Mouse (Mus musculus) lung, postnatal 0 days (tissue): ENCODE measurements at regions not wholly inside any gene's neighbourhood (a gene's known extent, or its start where the extent isn't known, plus 50 kb on each side); places are given as distances from the start of the nearest gene placed in this dataset.

Experiments
- ATAC-seq: fragments of 200-750 bp; cut with Nextera tagmentation; 2 replicates; pipeline ENCODE4 v1.8.0; 2017; ENCODE audit warnings: moderate library complexity
- DNase-seq: peaks from one replicate; pipeline ENCODE4 v3.0.0-alpha.2; 2016; ENCODE audit warnings: low spot score
- H3K27ac ChIP-seq: fragments of 300-500 bp; sonication (generic); 2 replicates; pipeline ENCODE4 v1.5.1; 2014; ENCODE audit warnings: antibody characterized with exemption, mild to moderate bottlenecking, low read length, mixed read lengths
- H3K27me3 ChIP-seq: fragments of 300-500 bp; sonication (generic); replicated peaks from 2 replicates; pipeline ENCODE4 v1.6.1; 2014; ENCODE audit warnings: low read length, mixed read lengths; ENCODE audit not compliant: insufficient read depth
- H3K36me3 ChIP-seq: fragments of 300-500 bp; sonication (generic); 2 replicates; pipeline ENCODE4 v1.6.1; 2014; ENCODE audit warnings: low read length, mixed read lengths; ENCODE audit not compliant: insufficient read depth
- H3K4me1 ChIP-seq: fragments of 300-500 bp; sonication (generic); 2 replicates; pipeline ENCODE4 v1.6.1; 2014; ENCODE audit warnings: antibody characterized with exemption, low read depth, low read length, mixed read lengths; ENCODE audit not compliant: insufficient read depth
- H3K4me2 ChIP-seq: fragments of 300-500 bp; sonication (generic); replicated peaks from 2 replicates; pipeline ENCODE4 v1.6.1; 2014; ENCODE audit warnings: low read depth, mild to moderate bottlenecking, low read length, moderate library complexity, mixed read lengths
- H3K4me3 ChIP-seq: fragments of 300-500 bp; sonication (generic); 2 replicates; pipeline ENCODE4 v1.5.1; 2014; ENCODE audit warnings: low read depth, low read length
- H3K9ac ChIP-seq: fragments of 300-500 bp; sonication (generic); replicated peaks from 2 replicates; pipeline ENCODE4 v1.6.1; 2014; ENCODE audit warnings: low read depth, mild to moderate bottlenecking
- H3K9me3 ChIP-seq: fragments of 300-500 bp; sonication (generic); 2 replicates; pipeline ENCODE4 v1.6.1; 2016; ENCODE audit warnings: low read length, mixed read lengths
- CTCF ChIP-seq: IDR thresholded peaks from 2 replicates; pipeline ENCODE4 v1.5.1; 2016; ENCODE audit warnings: antibody characterized with exemption, mild to moderate bottlenecking
- EP300 ChIP-seq: IDR thresholded peaks from 2 replicates; pipeline ENCODE4 v1.6.1; 2016; ENCODE audit warnings: antibody characterized with exemption, mild to moderate bottlenecking, control low read depth
- WGBS: fragments of 180-500 bp; shearing (Covaris S2); extraction: QIAGEN DNeasy Blood & Tissue Kit; methylation state at CpG from one replicate; pipeline ENCODE4 v1.1.7; 2014; 5-methylcytosine and 5-hydroxymethylcytosine counted together

DNA sequence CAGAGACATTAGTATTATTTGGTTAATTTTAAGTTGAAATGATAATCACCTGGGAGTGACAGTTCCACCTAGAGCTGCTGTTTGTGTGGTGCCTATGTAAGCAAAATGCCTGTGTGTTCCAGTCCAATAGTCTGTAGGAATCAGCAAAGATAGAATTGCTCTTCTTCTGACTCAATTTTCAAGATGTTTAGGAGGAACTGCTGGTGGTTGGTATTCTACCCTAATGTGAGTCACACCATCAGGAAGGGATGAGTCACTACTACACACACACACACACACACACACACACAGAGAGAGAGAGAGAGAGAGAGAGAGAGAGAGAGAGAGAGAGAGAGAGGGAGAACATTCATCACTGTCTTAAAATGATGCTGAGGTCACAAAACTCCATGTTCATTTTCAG is 753.1 kb downstream of the Ets1 start:
- H3K9me3 ChIP-seq, result no peaks in the 10 kb centered on the region
- H3K36me3 ChIP-seq, result no peaks in the 10 kb centered on the region
- H3K27ac ChIP-seq, result no peak overlapping the region
- no peak overlapping the region for H3K4me2 ChIP-seq
- no peak for TF ChIP-seq CTCF
- no peak for TF ChIP-seq EP300
- no peaks in the 10 kb centered on the region for H3K4me1 ChIP-seq
- ATAC-seq (no peak), DNase-seq (no peak)
- H3K27me3 ChIP-seq, result no peaks in the 10 kb centered on the region
- H3K4me3 ChIP-seq, result no peak overlapping the region
- no peak overlapping the region for H3K9ac ChIP-seq

DNA sequence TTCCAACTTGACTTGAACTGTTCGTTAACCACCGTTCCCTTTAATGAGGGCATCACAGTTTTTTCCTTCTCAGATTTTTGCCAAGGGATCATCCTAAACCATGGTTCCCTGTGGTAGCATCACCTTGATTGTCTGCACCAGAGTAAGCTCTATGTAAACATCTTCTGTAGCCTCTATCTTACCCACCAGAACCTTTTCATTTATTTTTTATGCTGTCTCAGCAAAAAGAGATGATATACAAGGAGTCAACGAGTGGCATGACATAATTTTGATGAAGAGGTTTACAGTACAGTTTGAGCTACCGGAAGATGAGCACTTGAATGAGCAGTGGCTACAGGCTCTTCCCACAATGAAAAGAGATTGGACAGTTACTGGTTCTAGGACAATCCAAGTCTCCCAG is 768.7 kb downstream of the Ets1 start:
- H3K9me3 ChIP-seq, result no peaks in the 10 kb centered on the region
- ATAC-seq, result no peak

DNA sequence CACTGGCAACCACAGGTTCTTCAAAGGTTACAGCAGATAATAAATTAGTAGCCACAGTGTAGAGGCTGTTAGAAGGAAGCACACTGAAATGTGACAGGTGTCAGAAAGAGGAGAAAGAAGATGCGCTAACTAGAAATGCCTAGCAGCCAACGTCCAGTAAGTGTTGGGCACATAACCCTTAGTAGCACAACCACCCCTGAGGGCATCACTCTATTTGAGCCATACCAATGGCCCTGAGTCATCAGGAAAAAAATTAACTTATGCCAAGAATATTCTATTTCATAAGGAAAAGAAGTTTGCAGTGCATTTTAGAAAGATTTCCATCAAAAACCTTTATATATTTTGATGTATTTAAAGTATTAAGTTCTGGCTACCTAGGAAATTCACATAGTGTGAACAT is 771.5 kb downstream of the Ets1 start:
- Histone ChIP-seq H3K9me3 (no peaks in the 10 kb centered on the region), H3K4me2 (no peak overlapping the region)
- 83% methylated on average over 2 of the region's 2 CpGs for WGBS

More for the DNA sequence above, 768.7 kb downstream of the Ets1 start:
- Histone ChIP-seq H3K27ac (no peak overlapping the region), H3K9ac (no peak overlapping the region), H3K27me3 (no peaks in the 10 kb centered on the region), H3K36me3 (no peaks in the 10 kb centered on the region), H3K4me3 (no peak overlapping the region), H3K4me1 (no peaks in the 10 kb centered on the region), H3K4me2 (no peak overlapping the region)
- TF ChIP-seq EP300 (no peak), CTCF (no peak)
- DNase-seq, result no peak
- 80% methylated on average over 4 of the region's 4 CpGs for WGBS

DNA sequence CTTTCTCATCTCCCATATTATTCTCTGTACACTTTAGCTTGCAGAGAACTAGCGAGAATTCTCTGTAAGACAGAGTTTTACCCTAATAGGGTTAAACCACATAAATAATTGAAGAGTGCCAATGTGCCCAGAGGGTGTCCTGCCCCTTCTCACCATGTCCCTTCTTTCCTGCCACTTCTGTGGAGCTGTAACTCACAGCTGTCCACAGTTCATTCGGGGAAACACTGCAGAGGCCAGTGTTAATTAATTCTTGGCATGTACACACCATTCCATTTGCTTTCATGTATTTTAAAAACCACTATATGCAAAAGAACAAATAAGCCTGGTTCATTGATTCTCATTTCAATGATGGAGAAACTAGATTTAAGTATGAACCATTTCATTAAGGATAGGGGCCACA is 787.8 kb downstream of the Ets1 start:
- H3K4me2 ChIP-seq, result no peak overlapping the region
- H3K4me1 ChIP-seq, result no peaks in the 10 kb centered on the region
- DNase-seq (no peak), ATAC-seq (no peak)
- no peaks in the 10 kb centered on the region for H3K36me3 ChIP-seq
- WGBS, result 58% methylated on average over 2 of the region's 2 CpGs
- no peak overlapping the region for H3K27ac ChIP-seq
- no peak for TF ChIP-seq EP300
- no peak for TF ChIP-seq CTCF
- H3K9ac ChIP-seq, result no peak overlapping the region
- no peaks in the 10 kb centered on the region for H3K27me3 ChIP-seq
- no peaks in the 10 kb centered on the region for H3K9me3 ChIP-seq
- no peak overlapping the region for H3K4me3 ChIP-seq

More for the DNA sequence above, 771.5 kb downstream of the Ets1 start:
- TF ChIP-seq EP300 (no peak), CTCF (no peak)
- Histone ChIP-seq H3K27ac (no peak overlapping the region), H3K4me3 (no peak overlapping the region), H3K4me1 (no peaks in the 10 kb centered on the region), H3K36me3 (no peaks in the 10 kb centered on the region), H3K27me3 (no peaks in the 10 kb centered on the region), H3K9ac (no peak overlapping the region)
- ATAC-seq, result no peak
- no peak for DNase-seq

DNA sequence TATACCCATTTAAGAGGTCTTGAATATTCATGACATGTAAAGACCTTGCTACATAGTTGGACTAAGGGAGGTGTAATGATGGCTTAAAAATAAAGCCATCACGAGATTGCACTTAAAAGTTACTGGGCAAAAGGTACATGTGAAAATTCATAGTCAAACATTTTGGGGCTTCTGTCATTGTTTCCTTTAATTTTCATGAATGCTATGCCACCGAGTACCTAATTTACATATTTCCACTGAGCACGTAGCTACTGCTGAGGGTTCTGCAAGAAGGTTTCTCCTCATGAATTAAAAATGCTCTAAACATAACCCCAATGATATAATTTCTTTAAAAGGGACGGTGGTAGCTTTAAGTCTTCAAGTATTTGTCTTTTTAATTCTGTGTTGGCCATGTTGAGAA is 800.4 kb downstream of the Ets1 start:
- WGBS, result 74% methylated on average over 4 of the region's 4 CpGs
- DNase-seq, result no peak
- H3K9ac ChIP-seq, result no peak overlapping the region
- H3K4me2 ChIP-seq, result no peak overlapping the region
- H3K4me3 ChIP-seq, result no peak overlapping the region
- no peaks in the 10 kb centered on the region for H3K9me3 ChIP-seq
- no peaks in the 10 kb centered on the region for H3K36me3 ChIP-seq
- ATAC-seq, result no peak
- H3K4me1 ChIP-seq, result no peaks in the 10 kb centered on the region
- H3K27ac ChIP-seq, result no peak overlapping the region
- TF ChIP-seq CTCF, result no peak
- TF ChIP-seq EP300, result no peak
- no peaks in the 10 kb centered on the region for H3K27me3 ChIP-seq

DNA sequence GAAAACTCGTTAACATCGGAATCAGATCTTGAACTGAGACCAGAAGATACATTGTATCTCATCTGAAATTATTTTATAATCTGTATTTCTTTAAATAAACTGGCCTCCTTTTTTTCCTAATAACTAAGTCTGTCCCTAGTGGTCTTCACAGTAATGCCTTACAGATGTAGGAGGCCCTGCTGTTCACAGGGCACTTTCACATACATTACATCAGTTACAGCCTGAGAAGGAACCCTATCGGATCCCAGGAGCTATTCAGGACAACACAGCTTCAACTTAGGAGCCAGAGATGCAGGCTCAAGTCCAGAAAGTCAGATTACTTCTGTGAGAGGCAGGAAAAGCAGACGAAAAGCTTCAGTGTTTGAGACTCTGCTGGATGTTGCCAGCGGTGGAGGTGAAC is 806.2 kb downstream of the Ets1 start:
- Histone ChIP-seq H3K36me3 (no peaks in the 10 kb centered on the region), H3K9me3 (no peaks in the 10 kb centered on the region), H3K4me1 (no peaks in the 10 kb centered on the region), H3K9ac (no peak overlapping the region), H3K27me3 (no peaks in the 10 kb centered on the region), H3K4me2 (no peak overlapping the region), H3K4me3 (no peak overlapping the region), H3K27ac (no peak overlapping the region)
- TF ChIP-seq CTCF (no peak), EP300 (no peak)
- ATAC-seq (no peak), DNase-seq (no peak)
- 67% methylated on average over 5 of the region's 5 CpGs for WGBS

DNA sequence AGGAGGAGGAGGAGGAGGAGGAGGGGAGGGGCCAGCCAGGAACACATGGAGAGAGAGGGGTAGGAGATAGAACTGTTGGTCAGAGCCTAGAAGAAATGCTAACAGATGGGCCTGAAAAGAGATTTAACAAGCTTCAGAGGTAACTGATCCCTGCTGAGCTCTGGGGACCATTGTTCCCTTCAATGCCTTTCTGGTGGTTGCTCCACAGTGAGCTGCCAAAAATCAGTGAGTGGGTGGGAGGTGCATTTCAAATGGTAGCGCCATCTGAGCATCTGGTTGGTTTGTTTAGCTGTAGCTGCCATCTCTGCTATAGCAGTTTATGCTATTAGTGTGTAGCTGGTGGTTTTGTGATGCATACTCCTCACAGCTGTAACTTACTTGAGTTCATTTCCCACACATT is 809.9 kb downstream of the Ets1 start:
- no peak for TF ChIP-seq EP300
- TF ChIP-seq CTCF, result no peak
- Histone ChIP-seq H3K27ac (no peak overlapping the region), H3K9me3 (no peaks in the 10 kb centered on the region), H3K4me3 (no peak overlapping the region), H3K36me3 (no peaks in the 10 kb centered on the region), H3K27me3 (no peaks in the 10 kb centered on the region), H3K9ac (no peak overlapping the region), H3K4me2 (no peak overlapping the region), H3K4me1 (no peaks in the 10 kb centered on the region)
- ATAC-seq (no peak), DNase-seq (no peak)
- 79% methylated on average over 1 of the region's 1 CpGs for WGBS
